Mouse (Mus musculus): ENCODE results near the gene Stk11.
A peak's percentile ranks its signal among the peaks of the same experiment; 100 is the strongest.

Stk11 gene

DNA sequence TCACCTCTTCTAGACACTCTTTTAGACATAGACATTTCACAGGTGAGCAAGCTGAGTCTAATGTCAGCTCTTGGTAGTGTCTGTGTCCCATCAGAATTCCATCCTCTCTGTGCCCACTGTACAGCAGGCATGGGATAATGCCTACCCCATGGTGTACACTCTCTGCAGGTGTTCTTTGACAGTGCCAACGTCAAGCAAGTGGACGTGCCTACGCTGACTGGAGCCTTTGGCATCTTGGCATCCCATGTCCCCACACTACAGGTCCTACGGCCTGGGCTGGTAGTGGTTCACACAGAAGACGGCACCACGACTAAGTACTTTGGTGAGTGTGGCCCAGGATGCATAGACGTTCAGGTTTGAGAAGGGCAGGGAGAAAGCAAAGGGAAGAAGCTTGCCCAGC is 28.1 kb downstream of the Stk11 start:
- DNase-seq (ENCODE audit: low read depth, low spot score) = no peak

DNA sequence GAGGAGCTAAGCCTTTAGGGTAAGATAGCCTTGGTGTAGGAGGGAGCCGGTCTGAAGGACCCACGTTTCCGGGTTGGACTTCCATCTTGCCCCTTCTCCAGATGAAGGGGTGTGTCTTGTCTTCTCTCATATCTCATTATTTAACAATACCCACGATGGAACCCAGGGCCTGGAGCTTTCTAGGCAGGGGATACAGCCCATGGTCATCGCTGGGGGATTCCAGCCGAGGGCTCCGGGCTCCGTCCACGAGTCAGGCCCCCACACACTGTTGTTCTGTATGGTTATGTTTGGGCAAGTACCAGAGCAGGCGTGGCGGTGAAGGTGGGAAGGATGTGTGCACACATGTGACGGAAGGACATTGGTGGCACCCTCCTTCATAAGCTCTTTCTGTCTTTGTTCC is 28.6 kb downstream of the Stk11 start:
- DNase-seq (ENCODE audit: low read depth, low spot score) = no peak

DNA sequence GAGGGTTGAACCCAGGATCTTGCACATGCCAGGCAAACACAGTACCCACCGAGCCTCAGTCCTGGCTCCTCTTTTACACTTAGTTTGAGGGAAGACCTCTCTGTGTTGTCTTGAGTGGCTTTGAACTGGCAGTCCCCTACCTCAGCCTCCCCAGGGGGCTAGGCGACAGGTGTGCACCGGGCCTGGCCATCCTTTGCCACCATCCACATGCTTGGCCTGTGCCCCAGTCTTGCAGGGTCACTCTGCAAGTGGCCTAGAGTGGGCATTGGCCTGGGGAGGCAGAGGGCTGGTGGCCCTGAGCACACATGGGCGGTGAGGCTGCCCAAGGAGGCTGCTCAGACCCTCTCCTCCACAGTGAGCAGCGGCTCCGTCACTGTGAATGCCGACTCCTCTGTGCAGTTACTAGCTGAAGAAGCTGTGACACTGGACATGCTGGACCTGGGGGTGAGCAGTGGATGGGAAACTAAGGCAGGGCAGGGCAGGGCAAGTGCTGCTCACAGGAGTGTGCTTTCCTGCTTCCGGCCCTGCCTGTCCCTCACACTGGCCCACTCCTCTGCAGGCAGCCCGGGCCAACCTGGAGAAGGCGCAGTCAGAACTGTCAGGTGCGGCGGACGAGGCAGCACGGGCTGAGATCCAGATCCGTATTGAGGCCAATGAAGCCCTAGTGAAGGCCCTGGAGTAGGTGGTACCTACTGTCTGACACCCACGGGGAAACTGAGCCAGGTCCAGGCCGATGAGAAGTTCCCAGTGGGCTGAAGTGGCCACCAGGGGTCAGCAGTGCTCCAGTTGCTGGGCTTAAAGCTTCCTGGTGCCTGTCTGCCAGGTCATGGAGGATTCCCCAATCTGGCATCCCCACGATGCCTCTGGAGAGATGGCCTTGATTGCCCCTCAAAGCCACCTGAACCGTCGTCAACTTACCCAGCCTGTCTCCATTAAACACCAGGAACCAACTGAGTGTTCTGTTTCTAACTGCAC is 29.5 kb downstream of the Stk11 start:
- peak; percentile 75 for DNase-seq (ENCODE audit: low read depth, low spot score)

DNA sequence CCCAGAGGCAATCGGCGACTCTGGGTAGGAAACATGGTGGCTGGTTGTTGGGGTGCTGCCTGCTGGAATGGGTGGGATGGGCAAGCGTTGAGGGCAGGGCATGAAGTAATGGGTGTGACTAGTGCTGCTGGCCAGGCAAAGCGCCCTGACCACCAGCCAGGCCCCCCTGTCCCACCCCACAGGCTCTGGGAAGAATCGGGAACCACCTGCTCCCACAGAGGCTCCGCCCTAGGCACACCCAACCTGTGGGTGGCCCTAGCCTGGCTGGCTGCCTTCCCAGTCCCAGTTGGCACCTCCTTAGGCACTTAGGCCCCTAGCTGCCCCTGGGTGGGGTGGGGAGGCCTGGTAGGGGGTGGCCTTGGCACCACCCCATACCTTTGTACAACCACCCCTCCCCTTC is 30.3 kb downstream of the Stk11 start:
- no peak for DNase-seq (ENCODE audit: low read depth, low spot score)

DNA sequence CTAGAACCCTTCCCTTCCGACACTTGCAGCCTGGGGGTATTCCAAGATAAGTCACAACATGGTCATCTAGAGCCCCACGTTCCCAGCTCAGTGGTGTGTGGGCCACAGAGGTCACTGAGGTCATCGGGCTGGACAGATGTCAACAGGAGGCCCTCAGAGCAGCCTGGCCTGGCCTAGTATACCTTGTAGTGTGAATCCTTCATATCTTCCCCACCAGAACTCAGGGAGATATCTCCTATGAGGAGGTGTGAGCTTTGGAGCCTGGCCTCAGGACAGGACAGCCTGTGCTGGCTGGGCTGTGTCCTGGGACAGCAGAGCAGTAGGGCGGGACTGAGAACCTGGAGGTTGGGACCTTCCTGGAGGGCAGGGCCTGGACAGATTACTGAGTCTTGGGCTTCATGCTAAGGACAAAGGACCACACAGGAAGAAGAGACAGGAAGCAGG is 31.0 kb downstream of the Stk11 start:
- DNase-seq (ENCODE audit: low read depth, low spot score) = no peak

DNA sequence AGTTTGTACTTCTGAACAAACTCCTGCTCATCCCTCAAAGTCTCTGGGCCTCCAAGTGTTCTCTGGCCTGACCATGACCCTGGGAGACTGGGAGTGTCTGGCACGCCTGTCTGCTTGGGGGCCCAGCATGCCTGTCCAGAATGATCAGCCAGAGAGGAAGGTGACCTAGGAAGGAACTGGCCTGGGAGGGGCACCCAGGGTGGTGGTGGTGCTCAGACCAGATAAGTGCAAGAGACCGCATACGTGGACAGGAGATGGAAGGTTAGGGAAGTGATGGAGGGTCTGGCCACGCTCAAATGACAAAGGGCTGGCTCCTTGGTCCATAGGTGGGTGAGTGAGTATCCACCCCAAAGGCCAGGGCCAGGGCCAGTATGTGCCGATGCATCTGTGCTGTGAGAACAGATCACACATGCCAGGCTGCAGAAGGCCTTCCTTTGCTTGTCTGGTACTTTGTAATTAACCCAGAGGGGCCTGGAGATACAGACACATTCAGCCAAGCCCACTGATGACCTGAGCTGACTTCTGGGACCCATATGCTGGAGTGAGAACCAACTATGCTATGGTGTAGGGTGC is 31.6 kb downstream of the Stk11 start:
- no peak for DNase-seq (ENCODE audit: low read depth, low spot score)

DNA sequence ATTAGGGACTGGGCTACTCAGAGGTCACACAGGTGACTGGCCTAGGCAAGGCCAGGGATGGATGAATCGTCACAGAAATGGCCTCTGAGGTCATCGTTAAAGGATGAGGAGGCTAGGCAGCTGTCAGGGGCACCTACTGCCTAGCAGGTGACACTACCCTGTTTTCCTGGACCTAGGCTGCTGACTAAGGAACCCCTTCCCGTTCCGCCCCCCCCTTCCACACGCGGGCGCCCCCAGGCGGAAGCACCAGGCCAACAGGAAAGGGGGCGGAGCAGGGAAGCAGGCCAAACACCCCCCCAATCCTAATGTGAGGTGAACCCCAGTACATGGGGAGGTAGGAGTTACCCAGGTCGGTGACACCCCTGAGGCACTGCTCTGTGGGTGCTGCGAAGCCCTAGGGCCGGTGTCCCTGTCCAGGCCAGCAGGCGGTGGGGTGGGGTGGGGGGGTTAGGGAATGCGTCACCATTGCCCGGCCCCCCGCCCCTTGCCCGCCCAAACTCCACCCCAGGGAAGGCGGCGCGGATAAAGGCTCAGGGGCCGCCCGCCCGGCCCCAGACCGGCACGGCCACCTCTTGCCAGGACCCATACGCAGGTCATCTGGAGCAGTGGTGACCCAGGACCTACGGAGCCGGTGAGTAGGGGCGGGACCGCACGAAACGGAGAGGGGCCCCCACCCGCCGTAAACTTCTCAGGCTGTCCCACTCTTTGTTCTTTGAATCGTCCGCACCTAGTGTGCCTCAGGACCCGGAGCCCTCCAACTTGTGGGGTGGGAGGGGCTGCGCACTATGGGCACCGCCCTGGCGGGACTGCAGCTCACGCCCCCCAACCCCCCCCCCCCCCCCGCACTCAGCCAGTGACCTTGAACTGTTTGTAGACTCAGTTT is 32.4 kb downstream of the Stk11 start, which contains the start of gene Midn:
Midn (plus strand) TSS at position 554 of the 883 bp plus-strand sequence.
- peak; percentile 84 for DNase-seq (ENCODE audit: low read depth, low spot score)

DNA sequence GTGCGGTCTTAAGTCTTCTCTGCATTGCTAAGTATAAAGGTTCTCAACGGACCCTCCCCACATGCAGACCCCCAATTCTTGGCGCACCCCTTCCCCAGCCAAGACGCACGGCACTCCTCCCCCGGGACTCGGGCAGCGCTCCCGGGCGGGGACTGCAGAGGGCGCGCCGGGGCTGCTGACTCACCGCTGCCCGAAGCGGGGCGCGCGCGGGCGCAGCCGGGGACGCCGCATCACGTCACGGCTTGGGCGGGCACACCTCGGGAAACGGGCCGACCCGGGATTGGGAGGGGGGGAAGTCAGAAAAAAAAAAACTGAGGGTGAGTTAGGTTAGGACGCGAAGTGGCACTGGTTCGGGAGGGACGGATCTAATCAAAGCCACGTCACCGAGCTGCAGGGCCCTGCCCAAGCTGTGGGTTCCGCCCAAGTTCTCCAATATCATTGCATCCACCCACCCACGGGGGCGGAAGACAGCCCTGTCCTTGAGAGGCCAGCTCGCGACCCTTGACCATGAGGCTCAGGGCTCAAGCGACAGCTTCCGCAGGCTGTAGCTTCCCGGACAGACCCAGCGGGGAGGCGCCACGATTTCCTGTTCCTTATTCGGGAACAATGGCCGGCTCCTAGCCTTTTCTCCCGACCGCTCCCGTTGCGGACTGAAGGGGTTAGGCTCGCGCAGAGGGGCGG is 33.1 kb downstream of the Stk11 start:
- DNase-seq (ENCODE audit: low read depth, low spot score) = peak; percentile 96

DNA sequence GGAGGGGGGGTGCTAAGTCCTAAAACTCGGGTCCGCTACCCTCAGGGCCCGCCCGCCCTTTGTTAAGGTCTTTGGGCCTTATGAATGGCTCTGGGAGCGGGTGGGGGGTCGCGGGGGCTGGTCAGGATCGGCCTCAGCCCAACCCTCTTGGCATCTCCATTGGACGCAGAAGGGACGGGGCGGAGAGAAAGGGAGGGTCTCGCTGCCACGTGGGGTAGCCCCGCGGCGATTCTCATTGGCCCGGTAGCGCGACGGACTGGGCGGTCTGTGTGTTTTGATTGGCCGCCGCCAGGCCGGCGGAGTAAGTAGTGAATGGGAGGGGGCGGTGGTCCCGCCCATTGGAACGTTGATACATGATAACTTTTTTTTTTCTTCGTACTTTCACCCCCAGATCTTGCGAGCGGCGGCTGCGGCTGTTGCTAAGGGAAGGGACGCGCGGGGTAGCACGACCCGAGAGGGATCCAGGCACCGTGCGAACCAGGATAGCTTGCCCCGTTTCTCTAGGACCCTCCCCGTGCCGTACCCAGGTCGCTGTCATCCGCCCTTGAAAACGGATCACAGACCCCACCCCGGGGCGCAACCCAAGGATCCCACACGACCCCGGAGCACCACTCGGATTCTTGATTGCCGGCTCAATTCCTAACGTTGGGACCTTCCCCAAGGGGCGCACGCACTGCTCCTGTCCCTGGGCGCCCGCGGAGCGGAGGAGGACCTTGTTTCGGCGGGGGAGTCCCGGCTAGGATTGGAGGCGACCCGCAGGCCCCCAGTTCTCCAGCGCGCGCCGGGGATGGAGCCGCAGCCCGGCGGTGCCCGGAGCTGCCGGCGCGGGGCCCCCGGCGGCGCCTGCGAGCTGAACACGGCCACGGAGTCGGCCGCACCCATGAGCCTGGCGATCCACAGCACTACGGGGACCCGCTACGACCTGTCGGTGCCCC is 34.0 kb downstream of the Stk11 start:
- peak; percentile 99 for DNase-seq (ENCODE audit: low read depth, low spot score)

DNA sequence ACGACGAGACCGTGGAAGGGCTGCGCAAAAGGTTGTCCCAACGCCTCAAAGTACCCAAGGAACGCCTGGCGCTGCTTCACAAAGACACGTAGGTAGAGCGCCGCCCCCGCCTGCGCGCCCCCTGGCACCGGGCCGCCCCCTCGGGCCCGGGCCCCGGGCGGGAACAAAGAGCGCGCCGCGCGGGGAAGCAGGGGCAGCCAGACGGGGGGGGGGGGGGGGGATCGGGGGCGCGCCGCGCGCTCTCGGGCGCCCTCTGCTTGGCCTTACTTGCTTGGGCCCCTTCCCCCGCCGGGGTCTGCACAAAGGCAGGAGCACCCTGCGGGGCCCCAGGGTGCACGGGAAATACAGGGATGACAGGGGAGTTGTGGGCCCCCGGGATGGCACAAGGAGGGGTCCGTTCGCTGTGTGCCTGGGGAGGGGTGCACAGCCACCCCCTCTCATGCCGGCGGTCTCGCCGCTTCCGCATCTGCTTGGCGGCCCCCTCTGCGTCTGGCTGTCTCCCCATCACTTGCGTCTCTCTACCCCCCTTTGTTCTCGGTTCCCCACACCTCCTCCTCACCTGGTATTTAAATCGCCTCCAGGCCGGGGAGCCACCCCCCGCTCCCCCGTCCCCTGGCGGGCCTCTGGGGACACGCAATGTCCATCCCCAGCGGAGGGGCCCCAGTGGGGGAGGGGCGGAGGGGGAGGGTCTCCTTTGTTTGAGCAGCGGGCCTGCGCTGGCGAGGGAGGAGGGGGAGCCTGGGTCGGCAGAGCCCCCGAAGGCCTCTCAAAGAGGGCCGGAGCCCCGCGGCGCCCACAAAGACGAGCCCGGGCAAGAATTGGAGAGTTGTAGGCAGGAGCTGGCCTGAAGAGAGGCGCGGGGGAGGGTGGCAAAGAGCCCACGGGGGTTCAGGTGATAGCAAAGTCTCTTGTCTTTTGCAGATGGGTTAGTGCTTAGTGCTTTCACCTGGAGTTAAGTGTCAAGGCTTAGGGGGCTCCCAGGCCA is 34.9 kb downstream of the Stk11 start:
- peak; percentile 80 for DNase-seq (ENCODE audit: low read depth, low spot score)

DNA sequence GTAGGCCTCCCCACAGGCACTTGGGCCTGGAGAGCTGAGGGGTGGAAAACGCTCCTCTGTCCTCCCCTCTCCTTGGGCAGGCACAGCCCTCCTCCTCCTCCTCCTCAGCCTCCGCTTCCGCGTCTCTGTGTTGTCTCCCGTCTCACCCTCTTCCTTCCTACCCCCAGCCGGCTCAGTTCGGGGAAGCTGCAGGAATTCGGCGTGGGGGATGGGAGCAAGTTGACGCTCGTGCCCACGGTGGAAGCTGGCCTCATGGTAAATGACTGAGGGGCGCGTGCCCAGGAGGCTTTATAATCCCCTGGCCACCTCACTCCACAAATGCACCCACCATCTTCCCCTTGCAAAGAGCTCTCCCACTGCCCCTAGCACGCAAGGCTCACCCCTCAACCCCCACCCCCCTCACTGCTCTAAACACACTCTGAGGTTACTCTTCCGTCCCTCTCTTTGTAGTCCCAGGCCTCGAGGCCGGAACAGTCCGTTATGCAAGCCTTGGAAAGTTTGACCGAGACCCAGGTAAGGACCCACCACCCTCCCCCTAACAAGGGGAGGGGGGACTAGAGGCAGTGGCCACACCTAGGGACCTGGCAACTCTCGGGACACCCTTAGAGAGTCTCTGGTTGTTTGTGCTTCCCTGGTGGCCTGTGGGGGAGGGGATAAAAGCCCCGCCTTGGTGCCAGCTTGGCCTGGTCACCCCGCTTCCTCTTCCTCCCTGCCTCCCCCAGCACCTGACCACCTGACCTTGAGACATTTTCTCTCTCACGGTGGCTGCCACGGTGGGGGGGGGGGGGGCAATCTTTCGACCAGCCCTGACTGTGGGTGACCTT is 35.8 kb downstream of the Stk11 start:
- peak; percentile 65 for DNase-seq (ENCODE audit: low read depth, low spot score)

DNA sequence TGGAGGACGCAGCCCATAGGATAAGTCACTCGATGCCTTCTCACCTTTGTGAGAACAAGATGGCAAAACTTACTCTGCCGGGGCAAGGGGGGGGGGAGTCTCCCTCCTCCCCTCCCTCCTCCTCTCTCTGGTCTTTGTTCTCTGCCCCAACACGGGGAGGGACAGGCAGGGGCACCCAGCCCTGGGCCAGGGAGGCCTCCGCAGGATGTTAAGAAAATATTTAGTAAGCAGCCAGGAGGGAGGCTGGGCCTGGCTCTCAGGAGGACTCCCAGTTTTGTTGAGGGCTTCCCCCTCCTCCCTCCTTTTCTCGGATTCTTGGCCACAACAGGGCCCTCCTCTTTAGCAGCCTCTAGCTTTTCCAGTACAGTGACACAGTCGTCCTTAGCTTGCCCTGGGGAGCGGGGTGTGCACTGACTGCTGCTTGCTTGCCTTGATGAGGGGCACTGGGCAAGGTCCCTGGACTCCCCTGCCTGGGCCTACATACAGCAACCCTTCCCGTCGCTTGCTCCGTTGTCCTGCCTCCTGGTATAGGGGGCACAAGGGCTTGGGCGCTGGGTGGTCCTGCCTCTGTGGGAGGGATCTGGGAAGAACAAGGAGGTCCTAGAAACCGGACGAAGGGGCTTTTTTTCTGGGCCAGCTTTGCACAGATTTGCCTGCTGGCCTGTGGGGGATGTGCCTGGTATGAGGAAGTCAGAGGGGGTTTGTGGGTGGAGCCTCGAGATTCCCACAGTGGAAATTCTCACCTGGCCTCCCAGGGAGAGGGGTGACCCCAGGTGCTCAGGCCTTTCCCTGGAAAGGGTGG is 36.7 kb downstream of the Stk11 start:
- peak; percentile 80 for DNase-seq (ENCODE audit: low read depth, low spot score)

DNA sequence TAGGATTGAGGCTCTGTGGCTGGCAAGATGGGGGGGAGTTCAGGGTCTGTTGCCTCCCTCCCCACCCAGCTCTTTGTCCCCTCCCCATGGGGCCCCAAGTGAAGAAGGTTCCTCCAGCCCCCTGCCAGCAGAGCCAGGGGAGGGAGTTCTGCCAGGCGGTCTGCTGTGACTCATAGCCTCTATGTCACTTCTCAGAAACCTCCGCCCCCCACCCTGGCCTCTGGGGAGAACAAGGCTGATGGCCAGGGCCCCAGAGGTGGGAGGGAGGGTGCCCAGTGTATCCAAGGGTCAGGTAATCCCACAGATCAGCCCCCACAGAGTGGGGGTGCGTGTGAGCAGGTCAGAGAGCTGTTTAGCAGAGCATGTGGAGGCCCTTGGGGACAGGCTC is 37.3 kb downstream of the Stk11 start:
- DNase-seq (ENCODE audit: low read depth, low spot score) = no peak

DNA sequence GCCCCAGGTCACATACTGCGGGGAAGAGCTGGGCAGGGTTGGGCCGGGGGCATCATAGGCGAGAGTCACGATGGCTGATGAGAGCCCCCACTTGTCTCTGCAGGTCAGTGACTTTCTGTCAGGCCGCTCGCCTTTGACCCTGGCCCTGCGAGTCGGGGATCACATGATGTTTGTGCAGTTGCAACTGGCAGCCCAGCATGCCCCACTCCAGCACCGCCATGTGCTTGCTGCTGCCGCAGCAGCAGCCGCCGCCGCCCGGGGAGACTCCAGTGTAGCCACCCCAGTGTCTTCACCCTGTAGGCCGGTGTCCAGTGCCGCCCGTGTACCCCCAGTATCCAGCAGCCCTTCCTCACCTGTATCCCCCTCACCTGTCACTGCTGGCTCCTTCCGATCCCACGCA is 38.1 kb downstream of the Stk11 start:
- no peak for DNase-seq (ENCODE audit: low read depth, low spot score)

DNA sequence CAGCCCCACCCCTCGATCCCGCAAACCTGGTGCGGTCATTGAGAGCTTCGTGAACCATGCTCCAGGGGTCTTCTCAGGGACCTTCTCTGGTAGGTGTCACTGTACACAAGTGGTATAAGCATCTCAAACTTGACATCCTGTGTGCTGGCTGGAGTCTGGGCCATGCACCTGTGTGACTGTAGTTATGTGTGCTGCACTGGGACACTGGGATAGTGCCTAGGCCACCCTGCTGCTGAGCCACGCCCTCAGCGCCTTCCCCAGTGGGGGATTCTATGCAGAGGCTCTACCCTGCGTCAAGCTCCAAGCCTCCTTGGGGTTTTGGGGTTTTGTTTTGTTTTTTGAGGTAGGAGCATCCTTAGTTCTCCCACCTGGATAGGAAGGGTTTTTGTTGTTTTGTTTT is 38.8 kb downstream of the Stk11 start:
- no peak for DNase-seq (ENCODE audit: low read depth, low spot score)

DNA sequence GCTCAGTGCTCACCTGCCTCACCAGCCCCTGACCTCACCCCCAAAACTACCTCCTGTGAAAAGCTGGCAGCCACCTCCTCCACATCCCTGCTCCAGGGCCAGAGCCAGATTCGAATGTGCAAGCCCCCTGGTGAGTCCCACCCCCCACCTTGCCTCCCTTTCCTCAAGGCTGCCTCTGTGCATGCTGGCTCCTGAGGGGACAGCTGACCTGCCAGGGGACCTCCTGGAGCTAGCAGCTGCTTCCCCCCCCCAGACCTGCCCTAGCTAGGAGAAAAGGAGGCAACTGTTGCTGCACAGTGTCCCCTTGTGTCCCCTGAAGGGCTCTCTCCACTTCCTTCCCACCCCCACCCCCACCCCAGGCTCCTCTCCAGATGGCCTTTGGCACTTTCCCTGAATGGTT is 39.7 kb downstream of the Stk11 start:
- no peak for DNase-seq (ENCODE audit: low read depth, low spot score)

DNA sequence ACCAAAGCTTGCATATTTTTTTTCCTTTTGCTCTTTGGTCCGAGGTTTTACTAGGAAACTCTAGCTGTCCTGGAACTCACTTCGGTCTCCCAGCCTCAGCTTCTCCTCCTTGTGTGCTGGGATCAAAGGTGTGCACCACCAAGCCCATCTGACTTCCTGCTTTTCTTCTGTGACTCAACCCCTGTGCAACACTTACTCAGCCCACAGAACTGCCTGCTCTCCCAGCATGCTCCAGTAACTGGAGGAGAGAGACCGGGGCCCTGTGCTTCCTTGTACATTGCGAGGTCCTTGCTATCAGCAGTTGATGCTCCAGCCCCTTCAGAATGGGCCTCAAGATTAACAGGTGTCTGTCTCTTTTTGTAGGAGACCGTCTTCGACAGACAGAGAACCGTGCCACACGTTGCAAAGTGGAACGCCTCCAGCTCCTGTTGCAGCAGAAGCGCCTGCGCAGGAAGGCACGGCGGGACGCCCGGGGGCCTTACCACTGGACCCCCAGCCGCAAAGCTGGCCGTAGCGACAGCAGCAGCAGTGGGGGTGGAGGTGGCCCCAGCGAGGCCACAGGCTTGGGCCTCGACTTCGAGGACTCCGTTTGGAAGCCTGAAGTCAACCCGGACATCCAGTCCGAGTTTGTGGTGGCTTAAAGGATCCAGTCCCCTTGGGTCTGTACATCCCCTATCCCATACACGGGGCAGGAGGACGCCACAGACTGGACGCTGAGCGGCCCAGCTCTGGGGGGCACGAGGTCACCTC is 40.6 kb downstream of the Stk11 start:
- no peak for DNase-seq (ENCODE audit: low read depth, low spot score)
